Mouse (Mus musculus): Measurements from ENCODE around the gene Col19a1.

Col19a1 gene

DNA sequence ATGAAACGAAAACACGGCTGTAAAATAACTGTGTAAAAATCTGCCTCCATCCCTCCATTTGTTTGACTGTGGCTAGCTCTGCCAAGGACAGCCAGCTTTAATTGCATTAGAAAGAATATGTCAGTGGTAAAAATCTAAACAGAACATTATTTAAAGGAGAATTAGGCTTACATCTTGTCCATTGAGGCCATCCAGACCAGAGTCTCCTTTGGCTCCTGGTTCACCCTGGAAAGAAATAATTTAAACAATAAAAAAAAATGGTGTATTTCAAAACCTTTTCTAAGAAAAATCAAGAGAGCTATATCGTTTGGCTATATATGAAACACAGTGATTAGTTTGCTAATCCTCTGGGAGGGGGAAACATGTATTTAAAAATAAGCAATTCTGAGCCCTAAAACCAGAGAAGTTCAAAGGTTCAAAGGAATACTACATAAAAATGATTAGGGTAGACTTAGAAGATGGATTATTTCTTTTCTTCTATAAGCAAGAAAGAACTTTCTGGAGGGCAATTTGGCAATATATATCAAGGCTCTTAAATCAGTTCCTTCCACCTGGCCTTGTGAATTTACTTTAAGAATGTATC is 125.9 kb downstream of the Col19a1 start:
- no peak for DNase-seq (ENCODE audit: low read depth, low spot score)

GRCm38 (mm10) chr1:24458015-24458414 is 129.3 kb downstream of the Col19a1 start:
- peak; percentile 43 for DNase-seq (ENCODE audit: low read depth, low spot score)

GRCm38 (mm10) chr1:24452572-24453269 is 134.6 kb downstream of the Col19a1 start:
- DNase-seq (ENCODE audit: low read depth, low spot score): peak; percentile 30

DNA sequence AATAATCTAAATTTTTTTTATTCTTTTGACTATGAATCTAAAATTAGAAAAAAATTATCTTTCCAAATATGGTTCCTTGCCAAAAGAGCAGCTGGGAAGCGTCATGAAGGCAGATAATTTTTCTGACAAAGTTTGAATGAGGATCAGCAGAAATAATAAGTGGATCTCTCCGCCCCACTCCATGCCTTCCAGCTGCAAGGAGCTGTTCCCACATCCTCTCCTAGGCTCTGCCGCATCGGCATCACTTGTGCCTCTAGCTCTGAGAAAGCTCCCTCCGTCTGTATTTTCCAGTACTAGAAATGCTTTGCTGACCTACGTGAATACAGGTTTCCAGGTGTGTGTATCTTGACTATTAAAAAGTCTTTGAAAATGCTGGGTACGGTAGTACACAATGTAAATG is 135.1 kb downstream of the Col19a1 start:
- peak; percentile 64 for DNase-seq (ENCODE audit: low read depth, low spot score)

GRCm38 (mm10) chr1:24437425-24437824 is 149.8 kb downstream of the Col19a1 start:
- no peak for DNase-seq (ENCODE audit: low read depth, low spot score)

- no peak for DNase-seq (ENCODE audit: low read depth, low spot score)
These were observed 159.0 kb downstream of the Col19a1 start for GRCm38 (mm10) chr1:24428306-24428705.

DNA sequence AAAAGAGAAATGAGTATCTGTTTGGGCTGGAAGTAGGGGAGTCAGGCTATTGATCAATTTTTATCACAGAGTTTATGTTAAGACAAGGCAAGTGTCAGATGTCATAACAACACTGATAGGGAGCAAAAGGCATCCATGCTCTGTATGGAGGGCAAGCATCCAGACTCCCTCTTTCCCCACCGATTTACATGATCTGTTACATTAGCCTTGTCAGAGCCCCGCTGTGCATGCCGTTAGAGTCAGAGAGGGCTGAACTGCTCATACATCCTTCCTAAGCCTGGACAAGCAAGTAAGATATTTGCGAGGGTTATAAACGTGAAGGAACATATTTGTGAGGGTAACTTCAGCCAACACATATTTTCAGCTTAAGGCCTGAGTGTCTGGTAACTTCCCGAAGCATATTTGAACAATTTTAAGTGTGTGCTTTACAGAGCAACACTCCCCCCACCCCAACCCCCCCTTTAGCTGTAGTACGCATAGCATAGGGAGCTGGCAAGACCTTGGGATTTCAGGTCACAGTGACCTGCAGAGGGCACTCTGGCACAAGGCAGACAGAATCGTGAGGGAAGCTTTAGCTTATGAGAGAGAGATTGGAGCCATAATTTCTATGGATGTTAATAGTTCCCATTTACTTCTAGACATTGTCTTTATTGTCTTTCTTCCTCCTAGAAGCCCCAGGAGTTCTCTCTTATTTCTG is 209.0 kb downstream of the Col19a1 start:
- DNase-seq (ENCODE audit: low read depth, low spot score): peak; percentile 86

GRCm38 (mm10) chr1:24374902-24375301 is 212.4 kb downstream of the Col19a1 start:
- peak; percentile 67 for DNase-seq (ENCODE audit: low read depth, low spot score)

- DNase-seq (ENCODE audit: low read depth, low spot score): no peak
These were observed 213.6 kb downstream of the Col19a1 start for GRCm38 (mm10) chr1:24373671-24374070.

GRCm38 (mm10) chr1:24372471-24373258 is 214.6 kb downstream of the Col19a1 start:
- DNase-seq (ENCODE audit: low read depth, low spot score): peak; percentile 29

- peak; percentile 63 for DNase-seq (ENCODE audit: low read depth, low spot score)
These were observed 219.4 kb downstream of the Col19a1 start for GRCm38 (mm10) chr1:24367570-24368517.

- no peak for DNase-seq (ENCODE audit: low read depth, low spot score)
These were observed 222.5 kb downstream of the Col19a1 start for GRCm38 (mm10) chr1:24364775-24365174.

GRCm38 (mm10) chr1:24361990-24362635 is 225.2 kb downstream of the Col19a1 start:
- DNase-seq (ENCODE audit: low read depth, low spot score): peak; percentile 80

GRCm38 (mm10) chr1:24349462-24350217 is 237.6 kb downstream of the Col19a1 start:
- DNase-seq (ENCODE audit: low read depth, low spot score): peak; percentile 79

GRCm38 (mm10) chr1:24347621-24348160 is 239.6 kb downstream of the Col19a1 start:
- no peak for DNase-seq (ENCODE audit: low read depth, low spot score)

DNA sequence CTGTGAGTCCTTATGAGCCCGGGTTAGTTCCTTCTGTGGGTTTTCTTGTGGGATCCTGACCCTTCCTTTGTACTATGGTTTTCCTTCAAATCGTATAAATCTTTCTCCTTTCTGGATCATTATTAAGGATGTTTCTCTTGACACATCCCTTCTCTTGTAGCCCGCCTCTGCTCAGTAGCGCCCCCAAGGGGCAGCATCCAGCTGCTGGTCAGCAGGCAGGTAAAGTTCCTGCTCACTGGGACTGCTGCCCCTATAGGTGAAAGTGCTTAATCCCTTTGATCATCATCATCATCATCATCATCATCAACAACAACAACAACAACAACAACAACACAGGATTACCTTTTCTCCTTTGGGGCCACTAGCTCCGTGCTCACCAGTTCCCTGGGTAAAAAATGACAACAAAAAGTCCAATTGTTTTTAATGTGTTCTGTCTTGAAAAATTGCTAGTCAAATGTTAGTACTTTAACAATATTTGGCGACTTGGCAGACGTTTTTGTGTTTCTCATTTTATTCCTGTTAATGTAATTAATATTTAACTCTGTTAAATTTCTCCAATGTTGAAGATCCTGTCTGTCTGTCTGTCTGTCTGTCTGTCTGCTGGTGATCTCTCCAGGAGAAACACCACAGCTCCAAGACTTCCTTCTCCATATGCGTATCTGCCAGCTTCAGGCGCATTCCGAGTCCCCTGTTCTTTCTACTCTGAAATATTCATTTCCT is 249.6 kb downstream of the Col19a1 start:
- no peak for DNase-seq (ENCODE audit: low read depth, low spot score)

DNA sequence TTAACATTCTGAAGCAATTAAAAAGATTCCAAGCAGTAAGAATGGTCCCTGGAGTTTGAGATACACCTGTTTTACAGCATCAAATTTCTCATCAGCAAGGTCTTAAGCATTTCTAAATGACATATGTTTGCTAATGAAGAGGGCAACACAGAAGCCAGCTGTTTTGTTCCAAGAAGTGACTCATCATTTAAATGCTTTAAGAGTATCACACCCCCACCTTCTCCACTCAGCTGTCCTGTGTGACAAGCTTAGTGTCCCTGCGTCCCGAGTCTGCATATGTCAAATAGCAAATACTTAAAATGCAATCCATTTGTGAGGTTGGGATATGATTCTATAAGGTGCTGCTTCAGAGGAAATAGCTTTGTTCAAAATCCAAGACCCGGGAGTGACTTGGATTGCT is 251.2 kb downstream of the Col19a1 start:
- DNase-seq (ENCODE audit: low read depth, low spot score): peak; percentile 26

GRCm38 (mm10) chr1:24316961-24317589 is 270.2 kb downstream of the Col19a1 start:
- DNase-seq (ENCODE audit: low read depth, low spot score): no peak

Measured in brain, adult 2 months (tissue).